Mouse (Mus musculus) forebrain, embryonic 16.5 days (tissue): ENCODE data around the gene Serpina3i. TPM values are rescaled to one million over a fixed set of nuclear protein-coding genes. Genes with fewer than 3 reads are reported as not detected.

ENCODE experiments used
- polyA plus RNA-seq: library from polyadenylated mRNA; unstranded; fragments of >200 nt; fragmentation: Nextera tagmentation; extraction: Ambion mirVana; gene quantifications from 2 replicates; pipeline ENCODE4 v1.2.1, GENCODE M21; 2015

Serpina3i gene
- polyA plus RNA-seq, 1 experiment from 2014 or later: not detected

Other genes with a start within 250 kb of the Serpina3i start
- 0.15 TPM in 1 of 2 replicates, not detected in the other for gene Serpina9, start 249.4 kb upstream of the Serpina3i start, polyA plus RNA-seq
- gene Serpina12, start 218.7 kb upstream of the Serpina3i start, polyA plus RNA-seq: not detected in 2 replicates
- gene Serpina5, start 162.0 kb upstream of the Serpina3i start, polyA plus RNA-seq: not detected in 2 replicates
- not detected in 2 replicates for gene Serpina3a, start 150.4 kb upstream of the Serpina3i start, polyA plus RNA-seq
- 0.10 TPM in 1 of 2 replicates, not detected in the other for gene Serpina3b, start 135.1 kb upstream of the Serpina3i start, polyA plus RNA-seq
- gene Serpina3c, start 109.3 kb upstream of the Serpina3i start, polyA plus RNA-seq: not detected in 2 replicates
- 0.20 TPM in 1 of 2 replicates, not detected in the other for gene Serpina3f, start 48.6 kb upstream of the Serpina3i start, polyA plus RNA-seq
- not detected in 2 replicates for gene Serpina3g, start 26.9 kb upstream of the Serpina3i start, polyA plus RNA-seq
- not detected in 2 replicates for gene Serpina3j, start 51.4 kb downstream of the Serpina3i start, polyA plus RNA-seq
- gene Serpina3k, start 75.4 kb downstream of the Serpina3i start, polyA plus RNA-seq: not detected in 2 replicates
- not detected in 2 replicates for gene Serpina3m, start 75.4 kb downstream of the Serpina3i start, polyA plus RNA-seq
- 0.22 TPM in 1 of 2 replicates, not detected in the other for gene Serpina3n, start 143.6 kb downstream of the Serpina3i start, polyA plus RNA-seq
- not detected in 2 replicates for gene Gsc, start 210.2 kb downstream of the Serpina3i start, polyA plus RNA-seq